Mouse (Mus musculus): ENCODE measurements around the gene Lyst.

Lyst gene

DNA sequence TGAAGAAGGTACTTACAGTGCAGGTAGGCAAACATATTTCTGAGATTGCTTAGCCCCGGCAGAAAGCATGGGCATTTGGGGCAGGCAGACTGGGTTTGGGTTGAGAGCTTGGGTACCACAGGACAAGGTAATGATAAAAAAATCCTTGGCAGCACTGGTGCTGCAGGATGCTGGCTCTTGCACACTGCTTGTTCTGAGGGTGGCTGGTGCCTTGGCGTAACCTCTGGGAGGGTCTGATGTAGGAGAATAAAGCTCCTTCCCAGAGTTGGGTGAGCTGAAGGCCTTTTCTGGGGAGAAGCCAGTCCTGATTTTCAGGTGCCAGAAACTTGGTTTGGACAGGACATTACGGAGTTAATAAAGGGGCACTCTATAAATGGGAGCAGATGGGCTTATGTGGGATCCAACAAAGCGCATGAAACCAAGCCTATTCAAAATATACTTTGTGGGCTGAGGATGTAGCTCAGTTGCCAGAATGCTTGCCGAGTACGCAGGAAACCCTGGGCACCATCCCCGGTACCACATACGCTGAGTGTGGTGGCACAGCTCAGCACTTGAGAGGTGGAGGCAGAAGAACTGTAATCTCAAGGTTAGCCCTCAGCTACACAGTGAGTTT lies 15.8 kb upstream of the Lyst start:
- DNase-seq, result peak; percentile 64 to 80

DNA sequence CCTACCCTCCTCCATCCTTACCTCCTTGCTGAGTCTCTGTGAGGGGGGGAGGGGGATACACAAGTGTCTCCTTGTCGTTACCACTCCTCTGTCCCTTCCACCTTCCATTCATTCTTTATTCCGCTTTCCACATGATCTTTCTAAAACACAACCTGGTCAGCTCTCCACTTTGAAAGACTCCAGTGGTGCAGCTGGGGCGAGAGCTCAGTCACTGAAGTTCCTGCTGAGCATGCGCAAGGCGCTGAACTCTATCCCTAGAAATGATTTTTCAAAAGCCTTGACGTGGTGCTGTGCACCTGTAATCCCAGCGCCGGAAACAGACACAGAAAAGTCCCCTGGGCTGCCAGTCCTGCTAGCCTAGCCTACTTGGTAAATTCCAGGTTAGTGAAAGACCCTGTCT lies 15.1 kb upstream of the Lyst start:
- DNase-seq, result peak; percentile 28 to 31

DNA sequence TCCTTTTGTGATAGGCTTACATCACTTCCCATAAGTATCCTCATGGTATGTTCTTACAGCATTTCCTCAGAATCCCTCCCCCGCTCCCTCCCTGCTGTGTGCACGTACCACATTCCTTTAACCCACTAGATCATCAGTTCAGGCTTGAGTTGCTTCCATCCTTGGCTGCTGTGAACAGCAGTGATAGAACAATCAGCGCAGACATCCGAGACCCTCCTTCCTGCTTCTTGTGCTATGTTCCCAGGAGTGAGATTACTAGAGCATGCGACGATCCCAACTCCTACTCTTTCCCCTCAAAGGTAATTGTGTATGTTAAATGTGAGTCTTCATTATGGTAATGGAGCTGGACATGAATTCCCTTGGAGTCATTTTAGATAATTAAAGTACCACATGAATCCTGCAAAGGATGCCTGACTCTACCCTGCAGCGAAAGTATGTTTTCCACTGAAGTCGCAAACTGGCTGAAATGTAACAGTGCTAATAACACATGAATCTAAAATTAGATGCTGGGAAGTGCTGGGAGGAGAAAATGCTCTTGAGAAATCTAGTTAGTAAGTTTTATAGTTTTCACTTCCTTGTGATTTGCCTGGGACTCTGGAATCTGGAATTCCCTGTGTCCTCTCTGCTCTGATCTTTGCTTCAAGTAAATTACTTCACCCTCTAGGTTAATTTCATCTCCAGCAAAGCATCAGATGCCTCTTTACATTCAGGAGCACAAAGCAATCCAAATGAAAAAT lies 13.6 kb upstream of the Lyst start:
- no peak for DNase-seq

DNA sequence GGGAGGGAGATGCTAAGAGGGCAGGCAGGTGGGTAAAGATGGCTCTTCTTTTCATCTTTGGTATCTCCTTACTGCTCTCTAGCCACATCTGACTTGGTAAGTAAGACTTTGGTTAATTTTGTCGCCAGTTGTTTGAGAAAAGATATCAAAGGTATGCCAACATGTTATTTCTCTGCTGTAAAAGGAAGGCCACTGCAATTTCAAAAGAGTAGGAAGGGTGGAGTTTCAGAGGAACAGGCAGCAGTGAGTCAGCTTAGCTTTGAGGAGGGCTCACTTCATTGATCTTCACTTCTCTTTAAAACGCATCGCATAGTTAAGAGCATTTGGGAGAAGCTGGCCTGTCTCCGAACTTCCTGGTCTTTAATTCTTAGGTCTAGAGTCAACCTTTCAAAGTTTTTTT lies 8.2 kb upstream of the Lyst start:
- DNase-seq, result no peak

DNA sequence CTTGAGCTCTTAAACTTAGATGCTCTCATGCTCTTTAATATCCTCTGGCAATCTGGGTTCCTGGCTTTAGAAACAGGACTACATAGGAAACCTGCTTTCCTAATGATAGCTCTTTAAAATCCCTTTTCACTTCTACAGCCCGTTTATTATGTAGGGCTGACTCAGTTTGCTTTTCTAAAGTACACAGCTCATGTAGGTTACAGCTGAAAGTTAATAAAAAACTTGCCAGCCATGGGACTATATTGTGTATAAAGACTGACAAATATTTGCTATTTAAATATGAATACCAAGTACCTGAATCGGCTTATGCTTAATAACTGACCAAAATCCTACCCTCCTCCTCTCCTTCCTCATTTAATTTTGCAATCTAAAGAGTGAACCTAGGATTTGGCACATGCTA lies 6.7 kb upstream of the Lyst start:
- no peak for DNase-seq

DNA sequence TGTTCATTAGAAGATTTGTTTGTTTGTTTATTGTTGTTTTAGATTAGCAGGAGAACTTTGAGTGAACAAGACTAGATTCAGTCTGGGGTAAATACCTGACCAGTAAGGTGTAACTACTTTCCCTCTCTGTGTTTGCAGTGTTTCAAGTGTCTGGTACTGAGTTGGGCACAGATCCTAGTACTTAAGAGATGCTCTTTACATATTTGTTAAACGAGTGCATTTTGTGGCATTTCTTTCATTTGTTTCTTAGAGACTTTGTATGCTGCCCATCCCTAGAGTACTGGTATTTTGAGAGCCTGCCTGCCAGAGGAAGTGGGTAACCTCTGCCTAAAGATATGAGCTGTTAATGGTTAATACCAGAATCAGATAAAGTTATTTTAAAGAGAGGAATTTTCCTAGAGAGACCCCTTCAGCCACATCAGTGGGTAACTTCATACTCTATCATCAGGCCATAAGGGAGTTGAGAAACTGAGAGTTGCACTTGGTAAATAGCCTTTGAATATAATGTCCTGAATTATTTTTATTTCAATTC lies 2.5 kb upstream of the Lyst start:
- DNase-seq, result no peak

DNA sequence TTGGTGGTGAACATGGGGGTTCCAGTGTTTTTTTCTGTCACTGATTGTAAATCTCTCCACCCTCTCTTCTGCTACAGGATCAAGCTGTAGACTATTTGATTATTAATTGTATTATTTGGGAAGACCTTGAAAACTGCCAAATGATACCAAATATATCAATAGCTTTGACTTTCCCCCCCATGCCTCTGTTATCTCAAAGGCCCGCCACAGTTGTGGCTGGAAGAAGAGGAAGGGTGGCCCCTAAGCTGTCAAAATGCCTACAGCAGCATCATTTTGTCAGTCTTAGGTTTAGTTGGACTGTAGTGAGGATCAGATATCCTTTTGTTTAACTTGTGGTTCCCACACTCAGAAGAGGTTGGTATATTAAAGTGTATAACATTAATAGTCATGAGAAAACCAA lies 1.7 kb upstream of the Lyst start:
- DNase-seq, result no peak

DNA sequence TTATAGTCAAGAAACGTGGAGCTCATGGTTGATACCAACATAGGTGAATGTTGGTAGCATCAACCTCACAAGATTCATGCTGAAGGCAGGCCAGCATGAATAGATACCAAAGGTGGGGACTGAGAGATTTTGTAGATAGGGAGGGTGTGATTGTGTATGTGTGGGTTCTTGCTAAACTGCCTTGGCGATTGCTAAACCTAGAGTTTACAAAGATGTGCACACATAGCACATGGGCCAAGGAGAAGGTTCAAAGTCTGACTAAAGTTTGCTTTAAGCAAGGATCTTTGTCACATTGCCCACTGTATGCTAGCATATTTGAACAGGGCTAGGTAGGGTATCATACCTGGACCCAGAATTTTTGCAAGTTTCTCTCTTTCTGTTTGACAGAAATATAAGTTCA lies 1.2 kb upstream of the Lyst start:
- no peak for DNase-seq

DNA sequence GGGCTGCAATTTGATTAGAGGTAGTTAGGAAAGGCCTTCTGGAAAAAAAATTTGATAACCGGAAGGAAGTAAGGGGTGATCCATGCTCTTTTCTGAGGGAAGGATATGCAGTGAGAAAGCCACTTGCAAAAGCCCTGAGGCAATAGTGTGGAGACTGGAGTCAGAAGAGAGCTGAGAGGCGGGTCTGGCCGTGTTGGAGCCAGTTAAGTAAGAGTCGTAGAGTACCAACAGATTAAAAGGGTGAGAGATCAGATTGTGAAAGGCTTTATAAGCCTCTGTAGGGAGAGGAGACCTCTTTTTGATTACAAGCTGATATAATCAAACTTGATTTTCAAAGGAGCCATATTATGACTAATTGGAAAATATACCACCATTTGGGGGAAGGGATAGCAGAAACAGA lies 1.7 kb downstream of the Lyst start:
- no peak for DNase-seq

DNA sequence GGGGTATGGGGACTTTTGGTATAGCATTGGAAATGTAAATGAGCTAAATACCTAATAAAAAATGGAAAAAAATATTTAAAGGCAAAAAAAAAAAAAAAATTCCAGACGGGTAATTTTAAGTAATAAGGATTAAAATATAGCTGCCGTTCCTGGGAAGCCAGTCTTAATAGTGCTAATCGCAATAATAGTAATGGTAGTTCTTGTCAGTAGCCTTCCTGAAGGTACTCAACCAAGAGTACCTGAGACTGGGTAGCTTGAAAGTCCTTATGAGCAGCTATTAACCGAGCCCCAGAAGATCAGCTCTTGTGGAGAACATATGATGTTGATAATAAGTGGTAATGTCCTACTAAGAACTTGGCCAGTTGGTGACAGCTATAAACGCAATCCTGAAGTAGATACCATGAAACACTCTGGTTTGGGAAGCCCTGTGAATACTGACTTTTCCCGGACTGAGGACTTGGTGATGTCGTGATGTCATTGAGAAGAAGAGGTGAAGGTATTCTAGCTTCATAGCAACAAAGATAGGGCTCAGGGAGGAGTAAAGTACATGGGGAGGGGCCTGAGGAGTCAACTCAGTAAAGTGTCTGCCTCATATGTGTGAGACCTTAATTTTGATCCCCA lies 6.3 kb downstream of the Lyst start:
- no peak for DNase-seq

DNA sequence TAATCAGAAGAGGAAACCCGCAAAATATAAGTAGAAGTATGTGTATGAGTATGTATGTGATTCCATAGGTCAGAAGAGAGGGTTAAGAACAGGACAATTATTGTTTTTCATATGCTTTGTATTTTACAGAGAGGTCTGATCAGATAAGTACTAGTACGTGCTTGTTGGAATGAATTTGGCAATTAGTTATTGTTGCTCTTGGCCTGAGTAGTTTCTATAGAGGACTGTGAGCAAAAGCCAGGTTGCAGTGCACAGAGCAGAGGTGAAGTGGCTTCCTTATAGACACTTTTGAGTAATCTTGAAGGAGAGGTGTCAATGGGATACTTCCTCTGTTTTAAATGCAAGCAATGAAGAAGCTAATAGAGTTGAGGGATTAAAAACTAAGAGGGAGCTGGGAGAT lies 7.7 kb downstream of the Lyst start:
- DNase-seq, result no peak

DNA sequence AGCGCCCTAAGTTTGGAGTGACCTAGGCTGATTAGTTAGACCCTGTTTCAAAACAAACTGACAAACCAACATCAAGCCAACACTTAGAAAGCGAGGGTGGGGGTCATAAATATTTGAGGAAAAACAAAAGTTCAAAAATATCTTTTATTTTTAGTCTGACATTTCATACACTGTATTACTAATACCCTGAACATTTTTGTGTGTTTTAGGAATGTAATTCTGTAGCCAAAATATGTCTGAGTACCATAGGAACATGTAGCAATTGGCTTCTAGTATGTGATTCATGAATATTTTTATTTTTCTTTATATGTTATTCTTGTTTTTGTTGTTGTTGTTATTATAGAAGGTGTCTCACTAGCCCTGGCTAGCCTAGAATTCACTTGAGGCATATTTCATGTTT lies 11.2 kb downstream of the Lyst start:
- no peak for DNase-seq

DNA sequence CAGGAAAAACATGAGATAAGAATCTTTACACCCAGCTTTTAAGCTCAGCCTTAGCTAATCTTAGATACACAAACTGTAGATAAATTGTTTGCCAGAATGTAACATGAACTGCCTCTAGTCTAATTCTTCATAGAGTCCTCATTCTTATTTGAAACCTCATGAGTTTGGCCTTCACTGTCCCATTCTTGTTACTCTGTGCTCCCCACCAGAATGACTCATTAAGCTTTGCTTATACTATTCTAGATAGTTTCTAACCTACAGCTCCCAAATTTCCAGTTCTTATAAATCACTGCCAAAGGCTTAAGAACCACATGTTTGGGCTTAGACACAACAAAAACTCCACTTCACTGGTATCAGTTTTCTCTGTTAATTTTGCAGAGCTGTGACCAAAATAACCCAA lies 16.0 kb downstream of the Lyst start:
- no peak for DNase-seq

DNA sequence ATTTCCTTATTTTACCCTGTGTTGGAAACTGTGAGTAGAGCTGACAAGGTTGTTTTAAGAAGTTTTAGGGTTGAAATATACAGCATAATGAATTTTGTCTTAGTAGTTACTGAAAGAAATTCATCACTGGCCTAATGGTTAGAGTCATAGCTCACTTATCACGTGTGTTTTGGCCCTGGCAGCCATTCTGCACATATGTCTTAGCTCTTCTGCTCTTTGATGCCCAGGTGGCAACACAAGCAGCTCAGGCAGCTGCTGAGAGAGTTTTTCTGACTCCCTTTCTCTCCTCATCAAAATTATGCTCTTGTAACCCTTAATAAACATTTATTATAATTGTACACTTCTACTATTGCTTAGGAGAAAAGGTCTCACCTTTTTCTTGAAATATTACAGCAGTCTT lies 18.1 kb downstream of the Lyst start:
- DNase-seq, result peak; percentile 13 to 32

DNA sequence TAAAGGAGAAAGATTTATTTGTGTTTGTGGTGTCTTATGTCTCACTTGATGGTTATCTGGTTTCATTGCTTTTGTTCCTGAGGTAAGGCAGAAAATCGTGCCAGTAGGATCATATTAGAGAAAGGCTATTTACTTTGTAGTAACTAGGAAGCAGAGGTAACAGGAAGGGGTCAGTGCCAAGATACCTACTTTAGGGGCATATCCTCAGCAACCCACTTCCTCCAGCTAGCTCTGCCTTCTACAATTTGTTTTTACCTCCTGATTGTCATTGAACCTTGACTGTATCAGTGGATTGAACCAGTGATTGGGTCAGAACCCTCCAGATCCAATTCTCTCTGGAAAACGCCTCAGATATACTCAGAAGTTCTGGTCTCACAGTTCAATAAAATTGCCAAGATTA lies 19.5 kb downstream of the Lyst start:
- no peak for DNase-seq

DNA sequence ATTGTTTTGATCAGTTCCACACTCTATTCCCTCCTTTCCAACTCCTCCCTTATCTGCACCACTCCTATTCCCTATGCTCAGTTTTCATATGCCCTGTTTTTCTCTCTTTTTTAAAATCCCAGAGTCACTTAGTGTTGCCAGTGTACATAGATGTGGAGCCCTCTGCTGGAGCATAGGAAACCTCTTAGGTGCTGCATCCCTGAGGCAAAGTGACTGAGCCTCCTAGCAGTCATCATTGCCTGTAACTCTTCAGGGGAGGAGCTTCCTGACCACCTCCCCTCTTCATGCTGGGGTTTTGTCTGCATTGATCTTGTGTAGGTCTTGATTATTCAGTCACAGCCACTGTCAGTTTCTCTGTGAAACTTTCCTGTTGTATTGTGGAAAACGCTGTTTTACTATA lies 22.7 kb downstream of the Lyst start:
- peak; percentile 47 to 56 for DNase-seq

DNA sequence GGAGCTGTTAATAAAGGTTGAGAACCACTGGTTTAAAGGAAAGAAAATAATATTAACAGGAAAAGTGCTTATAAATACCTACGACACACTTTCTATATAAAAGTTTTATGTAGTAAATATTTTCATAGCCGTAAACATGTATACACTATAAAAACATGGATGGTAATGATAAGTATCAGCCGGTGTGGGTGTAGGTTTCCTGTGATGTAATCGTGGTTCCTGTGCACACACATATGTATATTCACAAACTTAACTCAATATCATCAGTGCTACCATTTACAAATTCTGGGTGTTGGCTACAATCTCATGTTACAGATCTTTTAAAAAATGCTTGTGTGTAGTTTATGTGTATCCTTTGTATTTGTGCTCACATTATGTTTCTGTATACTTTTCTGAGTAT lies 24.0 kb downstream of the Lyst start:
- no peak for DNase-seq

DNA sequence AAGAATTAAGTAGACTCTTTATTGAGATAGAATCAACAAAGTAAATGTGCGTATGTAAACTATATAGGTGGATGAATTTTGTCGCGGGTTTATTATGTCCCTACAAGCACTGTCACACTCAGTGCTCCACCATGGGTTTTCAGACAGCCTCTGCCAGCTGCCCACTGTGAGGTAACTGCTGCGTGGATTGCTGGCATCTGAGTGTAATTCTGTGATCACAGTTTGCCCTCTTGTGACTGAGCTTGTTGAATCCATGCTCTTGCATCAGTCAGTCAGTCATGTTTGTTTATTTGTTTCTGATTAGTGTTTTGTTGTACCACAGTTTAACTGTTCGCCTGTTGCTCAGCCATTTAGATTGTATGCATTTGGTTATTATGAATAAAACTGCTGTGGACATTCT lies 31.3 kb downstream of the Lyst start:
- peak; percentile 73 to 80 for DNase-seq

DNA sequence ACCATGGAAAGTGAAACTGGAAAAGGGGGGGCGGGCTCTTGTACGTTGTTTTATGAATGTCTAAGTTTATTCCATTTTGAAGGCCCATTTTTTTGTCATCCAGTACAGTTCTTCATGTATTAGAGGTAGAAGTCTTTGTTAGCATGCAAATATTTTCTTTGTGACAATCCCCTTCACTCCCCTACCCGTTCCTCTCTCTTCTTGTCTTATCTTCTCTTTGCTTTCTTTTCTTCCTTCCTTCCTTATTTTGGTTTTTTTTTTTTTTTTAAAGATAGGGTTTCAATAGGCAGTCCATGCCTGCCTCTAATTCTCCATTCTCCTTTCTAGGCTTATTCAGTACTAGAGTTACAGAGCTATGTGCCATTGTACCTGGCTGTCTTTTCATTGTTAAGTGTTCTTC lies 32.4 kb downstream of the Lyst start:
- DNase-seq, result no peak

DNA sequence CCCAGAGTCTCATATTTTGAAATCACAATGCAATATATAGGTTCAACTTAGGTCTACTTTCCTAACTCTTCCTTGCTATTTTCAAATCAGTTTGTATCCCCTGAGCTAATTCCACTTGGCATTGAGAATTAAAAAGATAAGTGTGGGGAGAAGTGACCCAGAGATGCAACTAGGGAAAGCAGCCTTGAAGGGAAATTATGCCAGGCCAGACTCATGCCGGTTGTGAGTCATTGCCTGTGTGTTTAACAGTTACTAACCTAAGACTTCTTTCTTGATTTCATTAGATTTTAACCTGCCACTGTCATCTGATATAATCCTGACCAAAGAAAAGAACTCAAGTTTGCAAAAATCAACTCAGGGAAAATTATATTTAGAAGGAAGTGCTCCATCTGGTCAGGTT lies 43.5 kb downstream of the Lyst start:
- DNase-seq, result no peak

DNA sequence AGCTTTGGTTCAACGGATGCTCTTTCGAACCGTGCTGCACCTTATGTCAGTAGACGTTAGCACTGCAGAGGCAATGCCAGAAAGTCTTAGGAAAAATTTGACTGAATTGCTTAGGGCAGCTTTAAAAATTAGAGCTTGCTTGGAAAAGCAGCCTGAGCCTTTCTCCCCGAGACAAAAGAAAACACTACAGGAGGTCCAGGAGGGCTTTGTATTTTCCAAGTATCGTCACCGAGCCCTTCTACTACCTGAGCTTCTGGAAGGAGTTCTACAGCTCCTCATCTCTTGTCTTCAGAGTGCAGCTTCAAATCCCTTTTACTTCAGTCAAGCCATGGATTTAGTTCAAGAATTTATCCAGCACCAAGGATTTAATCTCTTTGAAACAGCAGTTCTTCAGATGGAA lies 44.5 kb downstream of the Lyst start:
- no peak for DNase-seq

DNA sequence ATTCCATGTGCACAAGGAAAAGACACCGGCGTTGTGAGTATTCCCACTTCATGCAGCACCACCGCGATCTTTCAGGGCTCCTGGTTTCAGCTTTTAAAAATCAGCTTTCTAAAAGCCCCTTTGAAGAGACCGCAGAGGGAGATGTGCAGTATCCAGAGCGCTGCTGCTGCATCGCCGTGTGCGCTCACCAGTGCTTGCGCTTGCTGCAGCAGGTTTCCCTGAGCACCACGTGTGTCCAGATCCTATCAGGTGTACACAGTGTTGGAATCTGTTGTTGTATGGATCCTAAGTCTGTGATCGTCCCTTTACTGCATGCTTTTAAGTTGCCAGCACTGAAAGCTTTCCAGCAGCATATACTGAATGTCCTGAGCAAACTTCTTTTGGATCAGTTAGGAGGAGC lies 45.0 kb downstream of the Lyst start:
- DNase-seq, result no peak

DNA sequence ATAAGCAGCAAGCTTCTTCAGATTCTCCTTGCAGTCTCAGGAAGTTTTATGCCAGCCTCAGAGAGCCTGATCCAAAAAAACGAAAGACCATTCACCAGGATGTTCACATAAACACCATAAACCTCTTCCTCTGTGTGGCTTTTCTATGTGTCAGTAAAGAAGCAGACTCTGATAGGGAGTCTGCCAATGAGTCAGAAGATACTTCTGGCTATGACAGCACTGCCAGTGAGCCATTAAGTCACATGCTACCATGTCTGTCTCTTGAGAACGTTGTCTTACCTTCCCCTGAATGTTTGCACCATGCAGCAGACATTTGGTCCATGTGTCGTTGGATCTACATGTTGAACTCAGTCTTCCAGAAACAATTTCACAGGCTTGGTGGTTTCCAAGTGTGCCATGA lies 47.4 kb downstream of the Lyst start:
- no peak for DNase-seq

DNA sequence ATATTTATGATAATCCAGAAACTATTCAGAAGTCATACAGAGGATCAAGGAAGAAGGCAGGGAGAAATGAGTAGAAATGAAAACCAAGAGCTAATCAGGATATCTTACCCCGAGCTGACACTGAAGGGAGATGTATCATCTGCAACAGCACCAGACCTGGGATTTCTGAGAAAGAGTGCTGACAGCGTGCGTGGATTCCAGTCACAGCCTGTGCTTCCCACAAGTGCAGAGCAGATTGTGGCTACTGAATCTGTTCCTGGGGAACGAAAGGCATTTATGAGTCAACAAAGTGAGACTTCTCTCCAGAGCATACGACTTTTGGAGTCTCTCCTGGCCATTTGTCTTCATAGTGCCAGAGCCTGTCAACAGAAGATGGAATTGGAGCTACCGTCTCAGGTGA lies 47.8 kb downstream of the Lyst start:
- DNase-seq, result no peak

Data from cerebellum, postnatal 14 days (tissue).